Mouse (Mus musculus) stomach, embryonic 15.5 days (tissue): Measurements from ENCODE around the gene Icmt. TPM values are rescaled to one million over a fixed set of nuclear protein-coding genes. Genes with fewer than 3 reads are reported as not detected.

Experiments
- ATAC-seq: fragments of 200-750 bp; cut with Nextera tagmentation; 2 replicates; pipeline ENCODE4 v1.8.0; 2017; ENCODE audit warnings: low read depth, moderate number of reproducible peaks, moderate TSS enrichment; ENCODE audit not compliant: insufficient read depth, low FRiP score
- H3K27ac ChIP-seq: fragments of 300-500 bp; sonication (generic); 2 replicates; pipeline ENCODE4 v1.5.1; 2015; ENCODE audit warnings: mild to moderate bottlenecking, inconsistent platforms
- H3K27me3 ChIP-seq: fragments of 300-500 bp; sonication (generic); replicated peaks from 2 replicates; pipeline ENCODE4 v1.6.1; 2015; ENCODE audit warnings: inconsistent platforms
- H3K36me3 ChIP-seq: fragments of 300-500 bp; sonication (generic); 2 replicates; pipeline ENCODE4 v1.6.1; 2015; ENCODE audit warnings: inconsistent platforms
- H3K4me1 ChIP-seq: fragments of 300-500 bp; sonication (generic); 2 replicates; pipeline ENCODE4 v1.6.1; 2015; ENCODE audit warnings: inconsistent platforms
- H3K4me2 ChIP-seq: fragments of 300-500 bp; sonication (generic); 2 replicates; pipeline ENCODE4 v1.6.1; 2015; ENCODE audit warnings: mild to moderate bottlenecking, inconsistent platforms
- H3K4me3 ChIP-seq: fragments of 300-500 bp; sonication (generic); replicated peaks from 2 replicates; pipeline ENCODE4 v1.5.1; 2015; ENCODE audit warnings: inconsistent platforms
- H3K9ac ChIP-seq: fragments of 300-500 bp; sonication (generic); 2 replicates; pipeline ENCODE4 v1.6.1; 2015; ENCODE audit warnings: inconsistent platforms
- H3K9me3 ChIP-seq: fragments of 300-500 bp; sonication (generic); 2 replicates; pipeline ENCODE4 v1.6.1; 2016; ENCODE audit warnings: inconsistent platforms
- WGBS: fragments of 180-500 bp; shearing (Covaris S2); methylation state at CpG from one replicate; pipeline ENCODE4 v1.1.7; 2015; 5-methylcytosine and 5-hydroxymethylcytosine counted together
- polyA plus RNA-seq: library from polyadenylated mRNA; unstranded; fragments of >200 nt; fragmentation: Nextera tagmentation; extraction: Ambion mirVana; gene quantifications from 2 replicates; pipeline ENCODE4 v1.2.1, GENCODE M21; 2015

Icmt gene
- polyA plus RNA-seq, 1 experiment from 2014 or later = 19.1 TPM

DNA sequence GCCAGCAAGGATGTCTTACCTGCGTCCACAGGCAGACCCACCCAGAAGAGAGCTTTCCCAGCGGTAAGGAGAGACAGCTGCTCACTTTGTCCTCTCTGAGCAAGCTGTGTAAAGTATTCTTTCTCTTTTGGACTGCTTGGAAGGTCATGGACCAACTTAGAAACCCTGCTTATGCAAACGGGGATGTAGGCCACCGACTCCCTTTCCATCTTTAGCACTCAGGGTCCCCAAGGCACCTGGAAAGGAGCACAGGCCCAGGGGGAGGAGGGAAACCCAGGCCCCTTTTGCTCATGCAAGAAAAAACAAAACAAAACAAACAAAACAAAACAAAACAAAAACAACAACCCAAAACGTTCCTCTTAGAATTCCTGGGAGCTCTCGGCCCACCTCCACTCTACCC lies 5.5 kb upstream of the Icmt start, which contains the start of gene Hes3:
TSS of gene Hes3 (minus strand) at position 101 of the 400 bp plus-strand sequence.
- no peaks in the 10 kb centered on the region for H3K36me3 ChIP-seq
- 33% methylated on average over 6 of the region's 6 CpGs for WGBS
- peak within 1 kb of the TSS; percentile 22 for H3K4me3 ChIP-seq
- ATAC-seq = no peak
- peaks cover 67% of the 10 kb centered on the region for H3K27me3 ChIP-seq
- H3K9ac ChIP-seq = no peak within 1 kb of the TSS
- H3K27ac ChIP-seq = no peak within 1 kb of the TSS
- no peaks in the 10 kb centered on the region for H3K9me3 ChIP-seq
- H3K4me2 ChIP-seq = peak within 1 kb of the TSS; percentile 50
- peaks cover 15% of the 10 kb centered on the region for H3K4me1 ChIP-seq

- H3K4me1 ChIP-seq = peaks cover 14% of the 10 kb centered on the region
- no peak overlapping the region for H3K27ac ChIP-seq
- H3K27me3 ChIP-seq = peaks cover 60% of the 10 kb centered on the region
- H3K4me3 ChIP-seq = no peak overlapping the region
- H3K36me3 ChIP-seq = no peaks in the 10 kb centered on the region
- no peaks in the 10 kb centered on the region for H3K9me3 ChIP-seq
- H3K9ac ChIP-seq = no peak overlapping the region
- WGBS = 13% methylated on average over 12 of the region's 12 CpGs
- ATAC-seq = no peak
- H3K4me2 ChIP-seq = no peak overlapping the region
These were observed 4.8 kb upstream of the Icmt start for GRCm38 (mm10) chr4:152292102-152292765.

DNA sequence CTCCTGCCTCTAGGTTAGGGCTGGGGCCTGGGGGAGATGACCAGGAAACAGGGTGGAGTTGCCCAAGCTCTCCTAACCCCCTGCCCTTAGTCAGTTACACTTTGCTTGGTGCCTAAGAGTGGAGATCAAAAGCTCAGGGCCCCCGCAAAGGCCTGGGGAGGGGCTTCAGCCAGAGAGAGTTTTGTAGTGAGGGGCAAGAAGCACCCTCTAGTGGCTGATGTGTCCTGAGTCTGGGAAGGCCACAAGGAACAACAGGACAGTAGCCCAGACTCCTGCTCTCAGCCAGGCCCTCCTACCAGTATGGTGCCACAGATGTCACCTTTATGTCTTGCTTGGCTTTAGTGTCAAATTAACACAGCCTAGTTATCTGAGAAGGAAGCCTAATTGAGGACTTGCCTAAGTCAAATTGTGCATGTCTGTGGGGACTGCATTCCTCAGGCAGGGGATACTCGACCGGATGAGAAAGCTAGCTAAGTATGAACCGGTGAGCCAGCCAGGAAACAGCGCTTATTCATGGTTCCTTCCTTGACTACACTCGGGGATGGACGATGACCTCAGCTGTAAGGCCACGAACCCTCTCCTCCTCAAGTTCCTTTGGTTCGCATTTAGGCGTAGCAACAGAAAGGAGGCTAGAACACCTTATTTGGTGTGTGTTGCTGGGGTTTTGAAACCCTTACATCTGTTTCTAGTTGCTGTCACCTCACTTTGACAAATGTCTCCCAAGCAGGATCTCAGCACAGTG lies 2.7 kb upstream of the Icmt start:
- Histone ChIP-seq H3K9me3 (no peaks in the 10 kb centered on the region), H3K4me3 (no peak overlapping the region), H3K4me1 (peaks cover 28% of the 10 kb centered on the region), H3K4me2 (no peak overlapping the region), H3K27ac (no peak overlapping the region), H3K27me3 (peaks cover 46% of the 10 kb centered on the region), H3K9ac (no peak overlapping the region), H3K36me3 (no peaks in the 10 kb centered on the region)
- ATAC-seq = no peak
- WGBS = 54% methylated on average over 10 of the region's 10 CpGs

- ATAC-seq = no peak
- Histone ChIP-seq H3K9ac (no peak overlapping the region), H3K4me3 (no peak overlapping the region), H3K27ac (no peak overlapping the region), H3K4me1 (peaks cover 21% of the 10 kb centered on the region), H3K27me3 (peaks cover 32% of the 10 kb centered on the region), H3K4me2 (peak overlapping the region; percentile 21; the same call in 1 of the 2 replicates), H3K9me3 (no peaks in the 10 kb centered on the region), H3K36me3 (peaks cover 12% of the 10 kb centered on the region; the same call in 1 of the 2 replicates)
- 27% methylated on average over 4 of the region's 4 CpGs for WGBS
These were observed 1.1 kb upstream of the Icmt start for GRCm38 (mm10) chr4:152295916-152296315.

DNA sequence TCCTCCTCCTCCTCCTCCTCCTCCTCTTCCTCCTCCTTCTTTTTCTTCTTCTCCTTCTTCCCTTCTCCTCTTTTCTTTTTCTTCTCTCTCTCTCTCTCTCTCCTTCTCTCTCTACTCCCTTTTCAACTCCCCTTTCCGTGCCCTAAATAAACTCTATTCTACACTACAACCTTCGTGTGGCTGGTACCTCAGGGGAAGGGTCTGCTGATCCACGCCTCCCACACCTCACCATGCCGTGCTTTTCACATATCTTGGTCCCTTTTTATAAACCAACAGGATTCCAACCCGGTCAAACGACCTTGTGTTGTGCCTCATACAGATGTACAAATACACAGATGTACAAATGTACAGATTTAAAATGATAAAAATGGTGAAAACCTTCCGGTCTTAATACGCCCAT lies 656 bp upstream of the Icmt start:
- no peaks in the 10 kb centered on the region for H3K9me3 ChIP-seq
- H3K27ac ChIP-seq = peak overlapping the region; percentile 84
- H3K4me3 ChIP-seq = peak overlapping the region; percentile 84
- H3K27me3 ChIP-seq = peaks cover 27% of the 10 kb centered on the region
- peaks cover 19% of the 10 kb centered on the region for H3K4me1 ChIP-seq
- WGBS = 6% methylated on average over 8 of the region's 8 CpGs
- peaks cover 13% of the 10 kb centered on the region; the same call in 1 of the 2 replicates for H3K36me3 ChIP-seq
- 0 out of 2 replicates have a peak overlapping the region, but pooled peaks have one; percentile 33 for H3K9ac ChIP-seq
- ATAC-seq = no peak
- H3K4me2 ChIP-seq = peak overlapping the region; percentile 77

DNA sequence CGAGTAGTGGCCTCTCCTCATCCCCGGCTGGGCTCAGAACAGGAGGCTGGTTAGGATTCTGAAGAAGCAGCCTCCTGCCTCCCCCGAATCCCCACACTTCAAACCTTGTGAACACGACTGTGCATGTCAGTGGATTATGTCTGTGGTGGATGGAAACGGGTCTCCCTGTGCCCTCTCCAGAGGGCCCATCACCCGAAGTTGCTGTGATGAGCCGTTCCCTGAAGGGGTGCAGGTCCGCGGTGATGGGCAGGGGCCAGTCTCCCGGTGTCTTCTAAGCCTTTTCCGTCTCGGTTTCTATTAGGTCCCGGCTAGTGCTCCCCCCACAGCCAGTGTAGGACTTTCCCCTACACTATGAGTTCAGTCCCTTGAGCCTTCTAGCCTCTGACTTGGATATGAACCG lies 1.8 kb downstream of the Icmt start:
- Histone ChIP-seq H3K9ac (no peak overlapping the region), H3K4me3 (no peak overlapping the region; the same call in 1 of the 2 replicates), H3K4me1 (peaks cover 16% of the 10 kb centered on the region), H3K27ac (no peak overlapping the region), H3K4me2 (peak overlapping the region; percentile 95; the same call in 1 of the 2 replicates), H3K27me3 (0 out of 2 replicates have a peak, but pooled peaks cover 4% of the 10 kb centered on the region), H3K36me3 (peaks cover 25% of the 10 kb centered on the region), H3K9me3 (no peaks in the 10 kb centered on the region)
- no peak for ATAC-seq
- 79% methylated on average over 14 of the region's 14 CpGs for WGBS

DNA sequence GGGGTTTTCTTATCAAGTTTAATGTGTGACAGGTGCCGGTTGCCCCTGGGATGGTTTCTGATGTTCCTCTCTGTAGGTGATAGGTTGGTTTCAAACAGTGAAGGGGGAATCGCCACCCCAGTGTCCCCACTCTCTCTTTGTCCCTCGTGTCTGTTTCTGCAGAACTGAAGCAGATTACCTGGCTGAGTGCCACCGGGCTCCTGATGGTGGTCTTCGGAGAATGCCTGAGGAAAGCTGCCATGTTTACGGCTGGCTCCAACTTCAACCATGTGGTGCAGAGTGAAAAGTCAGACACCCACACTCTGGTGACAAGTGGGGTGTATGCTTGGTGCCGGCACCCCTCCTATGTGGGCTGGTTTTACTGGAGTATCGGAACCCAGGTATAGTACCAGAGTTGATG lies 3.3 kb downstream of the Icmt start:
- H3K4me2 ChIP-seq = no peak overlapping the region
- H3K36me3 ChIP-seq = peaks cover 30% of the 10 kb centered on the region
- no peak overlapping the region for H3K4me3 ChIP-seq
- no peak overlapping the region for H3K9ac ChIP-seq
- no peak overlapping the region for H3K27ac ChIP-seq
- no peaks in the 10 kb centered on the region for H3K27me3 ChIP-seq
- WGBS = 88% methylated on average over 8 of the region's 8 CpGs
- H3K4me1 ChIP-seq = peaks cover 16% of the 10 kb centered on the region
- no peak for ATAC-seq
- H3K9me3 ChIP-seq = no peaks in the 10 kb centered on the region

DNA sequence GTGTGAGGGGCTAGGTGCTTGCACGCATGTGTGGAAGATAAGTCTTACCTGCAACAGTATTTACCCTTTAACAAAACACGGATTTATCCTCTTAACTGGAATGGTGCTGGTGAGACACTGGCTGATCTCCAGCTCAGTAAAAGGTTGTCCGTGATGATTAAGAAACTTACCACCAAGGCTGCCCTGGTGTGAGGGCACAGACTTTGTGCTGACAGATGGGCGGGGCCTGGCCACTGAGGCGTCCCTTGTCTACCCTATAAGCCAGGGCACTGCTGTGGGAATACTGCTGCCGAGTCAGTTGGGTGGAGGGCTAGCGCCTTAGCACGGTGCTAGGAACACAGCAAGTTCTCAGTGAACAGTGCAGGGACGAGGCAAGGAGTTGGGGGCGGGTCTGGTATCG lies 5.0 kb downstream of the Icmt start:
- peaks cover 14% of the 10 kb centered on the region for H3K4me1 ChIP-seq
- H3K9me3 ChIP-seq = no peaks in the 10 kb centered on the region
- ATAC-seq = no peak
- H3K4me3 ChIP-seq = no peak overlapping the region
- no peaks in the 10 kb centered on the region for H3K27me3 ChIP-seq
- 80% methylated on average over 11 of the region's 11 CpGs for whole genome bisulfite sequencing
- no peak overlapping the region for H3K9ac ChIP-seq
- H3K36me3 ChIP-seq = peaks cover 30% of the 10 kb centered on the region
- H3K4me2 ChIP-seq = no peak overlapping the region
- no peak overlapping the region for H3K27ac ChIP-seq

GRCm38 (mm10) chr4:152303172-152303571 lies 6.1 kb downstream of the Icmt start:
- Histone ChIP-seq H3K4me2 (no peak overlapping the region), H3K27me3 (no peaks in the 10 kb centered on the region), H3K36me3 (peaks cover 30% of the 10 kb centered on the region), H3K9me3 (no peaks in the 10 kb centered on the region), H3K4me1 (peaks cover 8% of the 10 kb centered on the region; the same call in 1 of the 2 replicates), H3K9ac (no peak overlapping the region), H3K27ac (no peak overlapping the region), H3K4me3 (no peak overlapping the region)
- 92% methylated on average over 10 of the region's 10 CpGs for WGBS
- no peak for ATAC-seq

- H3K27me3 ChIP-seq = no peaks in the 10 kb centered on the region
- peaks cover 27% of the 10 kb centered on the region for H3K36me3 ChIP-seq
- 88% methylated on average over 6 of the region's 6 CpGs for WGBS
- H3K27ac ChIP-seq = no peak overlapping the region
- H3K4me2 ChIP-seq = no peak overlapping the region
- no peak for ATAC-seq
- no peak overlapping the region for H3K4me3 ChIP-seq
- no peaks in the 10 kb centered on the region for H3K9me3 ChIP-seq
- no peaks in the 10 kb centered on the region for H3K4me1 ChIP-seq
- no peak overlapping the region for H3K9ac ChIP-seq
These were observed 7.7 kb downstream of the Icmt start for GRCm38 (mm10) chr4:152304685-152305084.

- Histone ChIP-seq H3K9ac (no peak overlapping the region), H3K9me3 (no peaks in the 10 kb centered on the region), H3K27me3 (no peaks in the 10 kb centered on the region; the same call in 1 of the 2 replicates), H3K4me3 (no peak overlapping the region), H3K27ac (no peak overlapping the region), H3K4me2 (no peak overlapping the region), H3K36me3 (peaks cover 17% of the 10 kb centered on the region), H3K4me1 (no peaks in the 10 kb centered on the region)
- 69% methylated on average over 6 of the region's 6 CpGs for WGBS
- ATAC-seq = no peak
These were observed 9.0 kb downstream of the Icmt start for GRCm38 (mm10) chr4:152305991-152306390.

DNA sequence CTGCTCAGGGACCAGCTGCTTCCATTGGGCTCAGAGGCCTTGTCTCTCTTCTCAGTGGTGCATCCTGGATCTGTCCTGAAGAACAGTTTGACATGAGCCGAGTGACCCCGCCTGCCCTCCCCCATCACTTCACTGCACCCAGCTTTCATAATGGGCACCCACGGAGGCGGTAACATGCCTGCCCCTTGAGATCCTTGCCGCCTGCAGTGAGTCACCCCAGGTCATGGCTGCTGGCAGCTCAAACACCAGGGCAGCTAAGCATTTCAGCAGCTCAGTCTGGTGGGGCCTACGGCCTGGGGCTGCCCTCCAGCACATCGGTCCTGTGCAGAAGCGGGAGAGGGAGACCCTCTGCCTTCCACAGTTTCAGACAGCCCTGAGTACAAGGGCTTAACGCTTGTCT lies 10.5 kb downstream of the Icmt start:
- Histone ChIP-seq H3K4me3 (no peak overlapping the region), H3K9me3 (no peaks in the 10 kb centered on the region), H3K4me1 (peaks cover 7% of the 10 kb centered on the region), H3K27me3 (peaks cover 15% of the 10 kb centered on the region), H3K36me3 (peaks cover 17% of the 10 kb centered on the region), H3K4me2 (no peak overlapping the region), H3K27ac (no peak overlapping the region), H3K9ac (no peak overlapping the region)
- WGBS = 84% methylated on average over 9 of the region's 9 CpGs
- ATAC-seq = no peak
